Mouse (Mus musculus): ENCODE measurements around the gene Spen. TPM values are rescaled to one million over a fixed set of nuclear protein-coding genes. Genes with fewer than 3 reads are reported as not detected.

Spen gene
- 12.3 and 14.8 TPM in 2 replicates for polyA plus RNA-seq (2016; fragmentation: Nextera tagmentation; extraction: Ambion mirVana)

- peak within 1 kb of the TSS; percentile 94 for H3K27ac ChIP-seq (replicated peaks)
- peak; percentile 93 for DNase-seq (ENCODE audit: low spot score)
- H3K27me3 ChIP-seq (ENCODE audit: low read depth, poor library complexity, severe bottlenecking): no peaks in the 10 kb centered on the region
- no peaks in the 10 kb centered on the region for H3K9me3 ChIP-seq (replicated peaks)
- H3K4me1 ChIP-seq: peaks cover 61% of the 10 kb centered on the region
- under 1% methylated on average over 88 of the region's 88 CpGs for WGBS
- H3K4me3 ChIP-seq: peak within 1 kb of the TSS; percentile 98
- H3K36me3 ChIP-seq: no peaks in the 10 kb centered on the region
Observed at GRCm38 (mm10) chr4:141538408-141539212, at the start of gene Spen. Gene Spen, minus strand, starts transcription at chr4:141538597.

- H3K4me1 ChIP-seq: no peaks in the 10 kb centered on the region
- WGBS: 93% methylated on average over 8 of the region's 8 CpGs
- no peak overlapping the region for H3K4me3 ChIP-seq
- no peak overlapping the region for H3K27ac ChIP-seq (replicated peaks)
- H3K9me3 ChIP-seq (replicated peaks): no peaks in the 10 kb centered on the region
- no peaks in the 10 kb centered on the region for H3K27me3 ChIP-seq (ENCODE audit: low read depth, poor library complexity, severe bottlenecking)
- no peak for DNase-seq (ENCODE audit: low spot score)
- peaks cover 3% of the 10 kb centered on the region; the same call in 1 of the 2 replicates for H3K36me3 ChIP-seq
Observed at GRCm38 (mm10) chr4:141583919-141584318, 45.5 kb upstream of the Spen start.

DNA sequence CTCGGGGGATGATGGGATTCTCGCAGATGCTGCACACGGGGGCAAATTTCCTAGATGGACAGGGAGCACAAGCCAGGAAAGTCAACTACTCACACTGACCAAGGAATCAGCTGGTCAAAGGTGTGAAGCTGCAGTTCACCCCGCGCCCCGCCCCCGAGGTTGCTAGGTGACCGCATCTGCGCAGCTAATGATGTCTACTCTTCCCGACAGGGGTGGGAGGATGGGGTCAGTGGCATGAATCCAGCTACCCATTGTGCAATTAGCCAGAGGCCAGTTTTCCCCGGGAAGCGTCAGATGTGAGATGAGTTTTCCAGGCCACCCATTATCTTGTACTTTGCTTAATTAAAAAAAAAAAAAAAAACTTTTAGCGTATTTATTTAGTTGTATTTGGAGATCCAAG is 42.7 kb upstream of the Spen start:
- H3K36me3 ChIP-seq: peaks cover 8% of the 10 kb centered on the region; the same call in 1 of the 2 replicates
- WGBS: 89% methylated on average over 13 of the region's 13 CpGs
- H3K9me3 ChIP-seq (replicated peaks): no peaks in the 10 kb centered on the region
- H3K4me3 ChIP-seq: no peak overlapping the region
- H3K27ac ChIP-seq (replicated peaks): no peak overlapping the region
- DNase-seq (ENCODE audit: low spot score): no peak
- no peaks in the 10 kb centered on the region for H3K27me3 ChIP-seq (ENCODE audit: low read depth, poor library complexity, severe bottlenecking)
- no peaks in the 10 kb centered on the region for H3K4me1 ChIP-seq

- Histone ChIP-seq H3K4me1 (no peaks in the 10 kb centered on the region), H3K27me3 (ENCODE audit: low read depth, poor library complexity, severe bottlenecking) (no peaks in the 10 kb centered on the region)
Observed at GRCm38 (mm10) chr4:141578833-141579232, 40.4 kb upstream of the Spen start.

DNA sequence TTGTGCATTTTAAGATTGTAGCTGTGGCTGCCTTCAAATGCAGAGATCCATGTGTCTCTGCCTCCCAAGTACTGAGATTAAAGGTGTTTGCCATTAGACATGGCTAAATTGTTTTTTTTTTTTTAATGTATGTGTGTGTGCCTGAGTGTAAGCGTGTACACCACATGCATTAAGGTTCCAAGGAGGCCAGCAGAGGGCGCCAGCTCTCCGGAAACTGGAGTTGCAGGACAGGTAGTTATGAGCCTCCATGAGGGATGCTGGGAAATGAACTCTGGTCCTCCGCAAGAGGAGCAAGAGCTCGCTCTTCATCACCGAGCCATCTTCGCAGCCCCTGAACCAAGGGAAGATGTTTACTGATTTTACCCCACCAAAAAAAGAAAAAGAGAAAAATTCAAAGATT is 38.5 kb upstream of the Spen start:
- no peak overlapping the region for H3K4me3 ChIP-seq
- no peak overlapping the region for H3K27ac ChIP-seq (replicated peaks)
- H3K9me3 ChIP-seq (replicated peaks): no peaks in the 10 kb centered on the region
- WGBS: 95% methylated on average over 7 of the region's 7 CpGs
- H3K27me3 ChIP-seq (ENCODE audit: low read depth, poor library complexity, severe bottlenecking): no peaks in the 10 kb centered on the region
- no peaks in the 10 kb centered on the region for H3K4me1 ChIP-seq
- H3K36me3 ChIP-seq: peaks cover 8% of the 10 kb centered on the region; the same call in 1 of the 2 replicates
- no peak for DNase-seq (ENCODE audit: low spot score)

More at GRCm38 (mm10) chr4:141578833-141579232, 40.4 kb upstream of the Spen start:
- Histone ChIP-seq H3K36me3 (peaks cover 8% of the 10 kb centered on the region; the same call in 1 of the 2 replicates), H3K27ac (replicated peaks) (no peak overlapping the region), H3K4me3 (no peak overlapping the region), H3K9me3 (replicated peaks) (no peaks in the 10 kb centered on the region)
- DNase-seq (ENCODE audit: low spot score): no peak
- WGBS: 87% methylated on average over 3 of the region's 3 CpGs

DNA sequence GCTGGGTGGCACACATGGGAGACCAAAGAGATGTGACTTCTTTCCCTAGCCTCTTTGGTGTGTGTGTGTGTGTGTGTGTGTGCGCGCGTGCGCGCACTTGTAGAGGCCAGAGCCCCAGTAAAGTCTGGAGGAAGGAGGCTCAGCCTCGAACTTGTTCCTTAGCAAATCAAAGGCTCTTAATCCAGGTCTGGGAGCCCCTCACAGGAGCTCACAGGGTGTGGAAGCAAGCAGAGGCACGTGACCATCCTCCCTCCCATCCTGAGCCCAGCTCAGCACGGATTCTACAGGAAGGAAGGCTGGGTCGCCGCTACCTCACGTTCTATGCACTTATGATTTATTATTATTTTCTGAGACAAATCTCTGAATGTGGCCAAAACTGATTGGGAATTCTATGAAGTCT is 38.0 kb upstream of the Spen start:
- Histone ChIP-seq H3K9me3 (replicated peaks) (no peaks in the 10 kb centered on the region), H3K27ac (replicated peaks) (no peak overlapping the region), H3K27me3 (ENCODE audit: low read depth, poor library complexity, severe bottlenecking) (no peaks in the 10 kb centered on the region), H3K4me1 (peaks cover under 1% of the 10 kb centered on the region; the same call in 1 of the 2 replicates), H3K4me3 (no peak overlapping the region), H3K36me3 (peaks cover 8% of the 10 kb centered on the region; the same call in 1 of the 2 replicates)
- WGBS: 87% methylated on average over 11 of the region's 11 CpGs
- DNase-seq (ENCODE audit: low spot score): no peak

DNA sequence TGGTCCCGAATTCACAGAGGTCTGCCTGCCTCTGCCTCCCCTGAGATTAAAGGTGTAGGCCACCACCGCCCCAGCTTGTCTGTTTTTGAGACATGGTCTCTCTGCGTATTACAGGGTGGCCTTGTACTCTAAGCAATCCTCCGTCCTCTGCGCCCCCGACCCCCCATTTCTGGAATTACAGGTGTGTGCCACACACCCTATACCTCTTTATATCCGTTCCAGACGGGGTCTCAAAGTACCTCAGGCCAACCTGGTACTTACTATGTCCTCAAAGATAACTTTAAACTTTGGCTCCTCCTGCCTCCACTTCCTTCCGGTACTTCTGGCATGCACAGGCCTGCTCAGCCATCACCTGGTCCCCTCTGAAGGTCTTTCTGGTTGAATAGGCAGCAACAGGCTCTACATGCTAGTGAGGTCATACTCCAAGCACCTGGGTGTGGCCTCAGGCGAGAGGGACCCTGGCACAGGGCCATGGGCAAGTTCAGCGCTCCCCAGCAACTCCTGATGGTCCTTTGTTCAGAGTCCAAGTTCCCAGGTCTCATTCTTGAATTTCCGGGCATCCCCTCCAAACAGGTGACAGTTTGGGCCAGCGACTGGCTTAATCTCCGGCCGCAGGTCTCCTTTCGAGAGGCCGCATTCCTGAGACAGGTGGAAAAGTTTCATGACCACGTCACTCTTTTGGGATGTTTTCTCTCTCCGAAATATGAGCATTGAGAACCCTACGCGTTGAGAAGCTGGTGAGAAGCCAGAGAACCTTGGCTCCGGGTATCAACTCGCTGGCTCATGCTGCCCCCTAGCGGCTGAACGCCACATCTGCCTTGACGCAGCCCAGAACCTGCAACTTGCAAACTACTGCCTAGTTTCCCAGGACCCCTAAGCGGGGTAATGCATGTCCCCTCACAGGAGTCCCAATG is 36.6 kb upstream of the Spen start:
- Histone ChIP-seq H3K27me3 (ENCODE audit: low read depth, poor library complexity, severe bottlenecking) (no peaks in the 10 kb centered on the region), H3K4me1 (peaks cover 2% of the 10 kb centered on the region; the same call in 1 of the 2 replicates), H3K36me3 (0 out of 2 replicates have a peak, but pooled peaks cover 5% of the 10 kb centered on the region), H3K27ac (replicated peaks) (no peak overlapping the region), H3K4me3 (no peak overlapping the region), H3K9me3 (replicated peaks) (no peaks in the 10 kb centered on the region)
- peak; percentile 84 for DNase-seq (ENCODE audit: low spot score)
- WGBS: 44% methylated on average over 27 of the region's 27 CpGs

GRCm38 (mm10) chr4:141573359-141573966 is 35.1 kb upstream of the Spen start:
- WGBS: 82% methylated on average over 6 of the region's 6 CpGs
- no peaks in the 10 kb centered on the region for H3K27me3 ChIP-seq (ENCODE audit: low read depth, poor library complexity, severe bottlenecking)

GRCm38 (mm10) chr4:141572668-141573358 is 34.4 kb upstream of the Spen start:
- Histone ChIP-seq H3K4me1 (peaks cover 2% of the 10 kb centered on the region; the same call in 1 of the 2 replicates), H3K27me3 (ENCODE audit: low read depth, poor library complexity, severe bottlenecking) (no peaks in the 10 kb centered on the region), H3K36me3 (0 out of 2 replicates have a peak, but pooled peaks cover 5% of the 10 kb centered on the region), H3K9me3 (replicated peaks) (no peaks in the 10 kb centered on the region), H3K4me3 (no peak overlapping the region), H3K27ac (replicated peaks) (no peak overlapping the region)
- no peak for DNase-seq (ENCODE audit: low spot score)
- WGBS: 77% methylated on average over 7 of the region's 7 CpGs

More at GRCm38 (mm10) chr4:141573359-141573966, 35.1 kb upstream of the Spen start:
- H3K9me3 ChIP-seq (replicated peaks): no peaks in the 10 kb centered on the region
- DNase-seq (ENCODE audit: low spot score): no peak
- no peak overlapping the region for H3K27ac ChIP-seq (replicated peaks)
- peaks cover 2% of the 10 kb centered on the region; the same call in 1 of the 2 replicates for H3K4me1 ChIP-seq
- no peak overlapping the region for H3K4me3 ChIP-seq
- H3K36me3 ChIP-seq: 0 out of 2 replicates have a peak, but pooled peaks cover 5% of the 10 kb centered on the region

DNA sequence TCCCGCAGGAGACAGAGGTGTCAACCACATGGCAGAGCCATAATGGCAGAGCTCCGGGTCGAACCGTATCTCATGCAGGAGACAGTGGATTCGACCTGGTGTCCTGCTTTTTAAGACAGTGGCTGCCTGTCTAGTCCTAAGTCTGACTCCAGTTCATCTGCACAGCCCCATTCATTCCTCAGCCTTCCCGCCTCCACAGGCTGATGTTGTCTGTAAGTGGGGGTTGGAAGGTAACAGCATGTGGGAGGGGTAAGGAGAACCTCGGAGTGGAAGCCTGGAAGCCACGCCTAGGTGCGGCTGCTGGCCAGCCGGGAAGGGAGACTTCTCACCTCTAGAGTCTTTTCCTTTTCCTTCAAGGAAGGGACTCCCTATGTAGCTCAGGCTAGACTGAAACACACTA is 33.5 kb upstream of the Spen start:
- H3K4me1 ChIP-seq: peaks cover 2% of the 10 kb centered on the region; the same call in 1 of the 2 replicates
- no peaks in the 10 kb centered on the region for H3K9me3 ChIP-seq (replicated peaks)
- H3K27ac ChIP-seq (replicated peaks): no peak overlapping the region
- DNase-seq (ENCODE audit: low spot score): no peak
- H3K4me3 ChIP-seq: no peak overlapping the region
- 74% methylated on average over 10 of the region's 10 CpGs for WGBS
- H3K36me3 ChIP-seq: no peaks in the 10 kb centered on the region
- no peaks in the 10 kb centered on the region for H3K27me3 ChIP-seq (ENCODE audit: low read depth, poor library complexity, severe bottlenecking)

GRCm38 (mm10) chr4:141571337-141571739 is 32.9 kb upstream of the Spen start:
- Histone ChIP-seq H3K9me3 (replicated peaks) (no peaks in the 10 kb centered on the region), H3K36me3 (no peaks in the 10 kb centered on the region), H3K4me3 (no peak overlapping the region), H3K4me1 (peaks cover 2% of the 10 kb centered on the region; the same call in 1 of the 2 replicates), H3K27me3 (ENCODE audit: low read depth, poor library complexity, severe bottlenecking) (no peaks in the 10 kb centered on the region), H3K27ac (replicated peaks) (no peak overlapping the region)
- no peak for DNase-seq (ENCODE audit: low spot score)
- 67% methylated on average over 6 of the region's 6 CpGs for WGBS
